Mouse (Mus musculus) lung, postnatal 0 days (tissue): ENCODE measurements around the gene Itpr1.

Experiments
- CTCF ChIP-seq: IDR thresholded peaks from 2 replicates; pipeline ENCODE4 v1.5.1; 2016; ENCODE audit warnings: antibody characterized with exemption, mild to moderate bottlenecking
- EP300 ChIP-seq: IDR thresholded peaks from 2 replicates; pipeline ENCODE4 v1.6.1; 2016; ENCODE audit warnings: antibody characterized with exemption, mild to moderate bottlenecking, control low read depth

- TF ChIP-seq CTCF = 0 out of 2 replicates have a peak, but pooled peaks have one; percentile 9
- peak; percentile 41 for TF ChIP-seq EP300
These were observed 318.7 kb downstream of the Itpr1 start for GRCm38 (mm10) chr6:108531324-108532311.
